Mouse (Mus musculus) bone marrow macrophage, adult 2 months (primary cell): ENCODE measurements around the gene Rnf10. TPM values are rescaled to one million over a fixed set of nuclear protein-coding genes. Genes with fewer than 3 reads are reported as not detected.

Experiments
- H3K27ac ChIP-seq: 2 replicates; pipeline ENCODE4 v1.5.1; 2012; ENCODE audit warnings: low read depth, low read length; ENCODE audit not compliant: insufficient read depth
- H3K4me1 ChIP-seq: 2 replicates; pipeline ENCODE4 v1.6.1; 2012; ENCODE audit warnings: low read length; ENCODE audit not compliant: control insufficient read depth, insufficient read depth
- H3K4me3 ChIP-seq: 2 replicates; pipeline ENCODE4 v1.5.1; 2012; ENCODE audit warnings: mild to moderate bottlenecking, low read length, moderate library complexity; ENCODE audit not compliant: insufficient read depth
- CTCF ChIP-seq: IDR thresholded peaks from 2 replicates; pipeline ENCODE4 v1.5.1; 2012; ENCODE audit warnings: low read depth, mild to moderate bottlenecking, low read length, moderate library complexity
- POLR2A ChIP-seq: IDR thresholded peaks from 2 replicates; pipeline ENCODE4 v1.6.1; 2012; ENCODE audit warnings: mild to moderate bottlenecking, low read depth, low read length, borderline replicate concordance
- polyA plus RNA-seq: library from polyadenylated mRNA; stranded (reverse); fragments of >200 nt; gene quantifications from 2 replicates; pipeline ENCODE4 v1.2.4, GENCODE M21; 2012; ENCODE audit not compliant: missing spikeins, insufficient read depth, insufficient read length

The Rnf10 gene
- polyA plus RNA-seq, 1 experiment, result 105 TPM

GRCm38 (mm10) chr5:115230830-115231551 is 41.7 kb downstream of the Rnf10 start:
- Histone ChIP-seq H3K27ac (no peak overlapping the region), H3K4me1 (no peaks in the 10 kb centered on the region), H3K4me3 (no peak overlapping the region)
- TF ChIP-seq POLR2A (no peak), CTCF (no peak)

- no peaks in the 10 kb centered on the region for H3K4me1 ChIP-seq
- no peak overlapping the region for H3K27ac ChIP-seq
- TF ChIP-seq CTCF, result peak; percentile 22; the same call in 1 of the 2 replicates
- no peak for TF ChIP-seq POLR2A
- H3K4me3 ChIP-seq, result no peak overlapping the region
Observed at GRCm38 (mm10) chr5:115222485-115222884, 50.2 kb downstream of the Rnf10 start.

GRCm38 (mm10) chr5:115220931-115221640 is 51.6 kb downstream of the Rnf10 start:
- no peak overlapping the region for H3K4me3 ChIP-seq
- H3K4me1 ChIP-seq, result no peaks in the 10 kb centered on the region
- TF ChIP-seq CTCF (no peak), POLR2A (no peak)
- no peak overlapping the region for H3K27ac ChIP-seq

GRCm38 (mm10) chr5:115217998-115218397 is 54.7 kb downstream of the Rnf10 start:
- H3K27ac ChIP-seq, result no peak overlapping the region
- TF ChIP-seq POLR2A, result no peak
- no peak for TF ChIP-seq CTCF
- no peaks in the 10 kb centered on the region for H3K4me1 ChIP-seq
- H3K4me3 ChIP-seq, result no peak overlapping the region

GRCm38 (mm10) chr5:115215273-115216185 is 57.2 kb downstream of the Rnf10 start:
- Histone ChIP-seq H3K27ac (no peak overlapping the region), H3K4me1 (no peaks in the 10 kb centered on the region), H3K4me3 (no peak overlapping the region)
- TF ChIP-seq POLR2A (no peak), CTCF (no peak)

- no peak overlapping the region for H3K27ac ChIP-seq
- H3K4me1 ChIP-seq, result no peaks in the 10 kb centered on the region
- H3K4me3 ChIP-seq, result no peak overlapping the region
- TF ChIP-seq CTCF, result no peak
- TF ChIP-seq POLR2A, result no peak
Observed at GRCm38 (mm10) chr5:115214864-115215263, 57.8 kb downstream of the Rnf10 start.

- Histone ChIP-seq H3K27ac (no peak overlapping the region), H3K4me1 (no peaks in the 10 kb centered on the region), H3K4me3 (no peak overlapping the region)
- TF ChIP-seq CTCF, result no peak
- no peak for TF ChIP-seq POLR2A
Observed at GRCm38 (mm10) chr5:115212861-115213260, 59.8 kb downstream of the Rnf10 start.

- Histone ChIP-seq H3K4me3 (no peak overlapping the region), H3K4me1 (no peaks in the 10 kb centered on the region), H3K27ac (no peak overlapping the region)
- TF ChIP-seq CTCF (no peak), POLR2A (no peak)
Observed at GRCm38 (mm10) chr5:115212451-115212850, 60.2 kb downstream of the Rnf10 start.

GRCm38 (mm10) chr5:115210380-115210779 is 62.3 kb downstream of the Rnf10 start:
- no peak overlapping the region for H3K27ac ChIP-seq

More at GRCm38 (mm10) chr5:115210380-115210779, 62.3 kb downstream of the Rnf10 start:
- Histone ChIP-seq H3K4me3 (no peak overlapping the region), H3K4me1 (no peaks in the 10 kb centered on the region)
- TF ChIP-seq CTCF (peak; percentile 75), POLR2A (no peak)
